Mouse (Mus musculus) heart, adult 2 months (tissue): ENCODE results near the gene Tent5b. TPM values are rescaled to one million over a fixed set of nuclear protein-coding genes. Genes with fewer than 3 reads are reported as not detected.

ENCODE experiments used
- DNase-seq, 2 experiments: peaks; one replicate each; pipeline ENCODE4 v3.0.0; 2021
- H3K27ac ChIP-seq: fragments of 200-600 bp; 2 replicates; pipeline ENCODE4 v1.8.1; 2022
- H3K27me3 ChIP-seq: fragments of 200-500 bp; 2 replicates; pipeline ENCODE4 v1.6.1; 2012; ENCODE audit warnings: mild to moderate bottlenecking, low read length, inconsistent platforms, mixed read lengths; ENCODE audit not compliant: control insufficient read depth, insufficient read depth
- H3K36me3 ChIP-seq: fragments of 200-500 bp; 2 replicates; pipeline ENCODE4 v1.6.1; 2012; ENCODE audit warnings: low read length, inconsistent platforms; ENCODE audit not compliant: control insufficient read depth, insufficient read depth
- H3K4me1 ChIP-seq: fragments of 200-500 bp; 2 replicates; pipeline ENCODE4 v1.6.1; 2011; ENCODE audit warnings: low read length; ENCODE audit not compliant: control insufficient read depth, insufficient read depth
- H3K4me3 ChIP-seq: fragments of 200-600 bp; 2 replicates; pipeline ENCODE4 v1.8.1; 2022
- H3K79me2 ChIP-seq: fragments of 200-500 bp; replicated peaks from 2 replicates; pipeline ENCODE4 v1.6.1; 2012; ENCODE audit warnings: mild to moderate bottlenecking, inconsistent platforms, low read length, moderate library complexity, mixed read lengths; ENCODE audit not compliant: control insufficient read depth, insufficient read depth
- H3K9ac ChIP-seq: fragments of 200-500 bp; 2 replicates; pipeline ENCODE4 v1.6.1; 2012; ENCODE audit warnings: low read depth, mild to moderate bottlenecking, control low read depth, inconsistent platforms, low read length, mixed read lengths
- CTCF ChIP-seq: fragments of 200-600 bp; IDR thresholded peaks from 2 replicates; pipeline ENCODE4 v1.8.1; 2022; ENCODE audit warnings: antibody characterized with exemption, mild to moderate bottlenecking, moderate library complexity
- EP300 ChIP-seq: fragments of 200-500 bp; IDR thresholded peaks from 2 replicates; pipeline ENCODE4 v1.6.1; 2011; ENCODE audit warnings: low read depth, low read length, control low read depth; ENCODE audit not compliant: insufficient read depth
- POLR2A ChIP-seq: fragments of 200-500 bp; IDR thresholded peaks from 2 replicates; pipeline ENCODE4 v1.6.1; 2011; ENCODE audit warnings: mild to moderate bottlenecking, low read depth, low read length, control low read depth; ENCODE audit not compliant: insufficient read depth
- WGBS: fragments of 180-500 bp; shearing (Covaris S2); methylation state at CpG from one replicate; pipeline ENCODE4 v1.1.7; 2018; 5-methylcytosine and 5-hydroxymethylcytosine counted together
- intact Hi-C: fragments of 180-260 bp; cut with DNase I; formaldehyde crosslinking; loops from one replicate; pipeline ENCODE4 v1.15.1; 2025
- polyA plus RNA-seq: library from polyadenylated mRNA; depleted of rRNA; stranded (reverse); fragments of >200 nt; gene quantifications from 2 replicates; pipeline ENCODE4 v1.2.3, GENCODE M21; 2012
- total RNA-seq, 2 experiments: library from RNA; stranded (reverse); gene quantifications; 2 replicates each; pipeline ENCODE4 v1.2.3; 2021

Tent5b gene
- total and polyA plus RNA-seq, 3 experiments = 1.9 to 2.3 (median 2.0) TPM

- Histone ChIP-seq H3K4me3 (peak overlapping the region; percentile 30), H3K4me1 (peaks cover 6% of the 10 kb centered on the region), H3K27ac (peak overlapping the region; percentile 53), H3K9ac (no peak overlapping the region), H3K36me3 (no peaks in the 10 kb centered on the region), H3K27me3 (no peaks in the 10 kb centered on the region), H3K79me2 (no peaks in the 10 kb centered on the region)
- TF ChIP-seq EP300 (0 out of 2 replicates have a peak, but pooled peaks have one; percentile 25), CTCF (no peak)
- peak in 1 of 2 experiments; percentile 28 for DNase-seq
- intact Hi-C loops = no loop called here
- 17% methylated on average over 6 of the region's 6 CpGs for WGBS
Measured at GRCm38 (mm10) chr4:133440377-133440795, 39.5 kb upstream of the Tent5b start.

DNA sequence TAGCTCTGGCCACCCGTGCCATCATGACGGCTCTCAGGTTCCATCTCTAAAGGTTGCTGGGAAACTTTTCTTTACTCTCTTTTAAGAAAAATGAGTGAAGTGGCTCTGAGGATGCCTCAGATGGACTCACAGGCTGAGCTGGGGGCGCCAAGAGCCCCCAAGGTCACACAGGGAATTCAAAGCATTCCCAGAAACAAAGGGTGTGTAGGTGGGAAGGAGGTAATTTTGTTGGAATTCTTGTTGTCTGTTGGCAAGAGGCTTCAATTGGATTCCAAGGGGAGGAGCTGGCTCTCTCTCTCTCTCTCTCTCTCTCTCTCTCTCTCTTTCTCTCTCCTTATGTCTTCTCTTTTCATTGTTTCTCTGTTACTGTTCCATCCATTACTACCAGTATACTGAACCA is 37.7 kb upstream of the Tent5b start:
- peaks cover 6% of the 10 kb centered on the region for H3K4me1 ChIP-seq
- TF ChIP-seq POLR2A (no peak), CTCF (no peak), EP300 (no peak)
- H3K27me3 ChIP-seq = no peaks in the 10 kb centered on the region
- no peak overlapping the region for H3K4me3 ChIP-seq
- H3K36me3 ChIP-seq = no peaks in the 10 kb centered on the region
- no peak for DNase-seq
- no peak overlapping the region for H3K9ac ChIP-seq
- H3K27ac ChIP-seq = no peak overlapping the region
- H3K79me2 ChIP-seq = no peaks in the 10 kb centered on the region
- intact Hi-C loops = no loop called here
- 63% methylated on average over 3 of the region's 3 CpGs for WGBS

DNA sequence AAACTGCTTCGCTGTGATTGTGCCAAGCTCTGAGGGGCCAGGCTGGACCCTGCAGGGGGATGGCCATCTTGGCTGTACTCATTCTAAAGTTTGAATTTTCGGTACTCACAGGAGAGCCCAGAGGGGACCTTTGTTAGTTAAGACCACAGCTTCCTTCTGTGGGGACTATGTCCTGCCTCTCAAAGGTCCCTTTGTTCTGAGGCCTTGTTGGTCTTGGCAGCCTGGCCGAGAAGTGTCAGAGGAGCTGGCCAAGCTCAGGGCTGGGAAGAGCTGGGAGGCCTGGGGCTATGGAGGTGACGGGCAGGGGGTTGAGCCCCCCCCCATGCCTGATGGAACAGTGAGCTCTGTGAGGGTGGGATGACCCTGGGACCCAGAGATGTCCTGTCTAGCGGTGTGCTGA is 36.8 kb upstream of the Tent5b start:
- Histone ChIP-seq H3K27ac (no peak overlapping the region), H3K36me3 (no peaks in the 10 kb centered on the region), H3K27me3 (no peaks in the 10 kb centered on the region), H3K9ac (no peak overlapping the region), H3K4me1 (peaks cover 6% of the 10 kb centered on the region), H3K4me3 (no peak overlapping the region), H3K79me2 (no peaks in the 10 kb centered on the region)
- 67% methylated on average over 5 of the region's 5 CpGs for WGBS
- no peak for DNase-seq
- intact Hi-C loops = no loop called here
- TF ChIP-seq CTCF = no peak
- TF ChIP-seq POLR2A = no peak
- TF ChIP-seq EP300 = no peak

- Histone ChIP-seq H3K9ac (no peak overlapping the region), H3K4me3 (no peak overlapping the region), H3K36me3 (no peaks in the 10 kb centered on the region), H3K27ac (no peak overlapping the region), H3K4me1 (peaks cover 3% of the 10 kb centered on the region), H3K79me2 (no peaks in the 10 kb centered on the region), H3K27me3 (no peaks in the 10 kb centered on the region)
- DNase-seq = no peak
- WGBS = 91% methylated on average over 5 of the region's 5 CpGs
- intact Hi-C loops = no loop called here
- TF ChIP-seq POLR2A (no peak), EP300 (no peak), CTCF (no peak)
Measured at GRCm38 (mm10) chr4:133445727-133446126, 34.2 kb upstream of the Tent5b start.

GRCm38 (mm10) chr4:133447366-133447765 is 32.6 kb upstream of the Tent5b start:
- H3K27me3 ChIP-seq = no peaks in the 10 kb centered on the region
- DNase-seq = no peak
- H3K27ac ChIP-seq = no peak overlapping the region
- peaks cover 2% of the 10 kb centered on the region for H3K4me1 ChIP-seq
- TF ChIP-seq POLR2A = no peak
- no peak for TF ChIP-seq CTCF
- TF ChIP-seq EP300 = no peak
- no peak overlapping the region for H3K4me3 ChIP-seq
- no peaks in the 10 kb centered on the region for H3K36me3 ChIP-seq
- intact Hi-C loops = no loop called here
- no peak overlapping the region for H3K9ac ChIP-seq
- H3K79me2 ChIP-seq = no peaks in the 10 kb centered on the region
- WGBS = 68% methylated on average over 5 of the region's 5 CpGs

DNA sequence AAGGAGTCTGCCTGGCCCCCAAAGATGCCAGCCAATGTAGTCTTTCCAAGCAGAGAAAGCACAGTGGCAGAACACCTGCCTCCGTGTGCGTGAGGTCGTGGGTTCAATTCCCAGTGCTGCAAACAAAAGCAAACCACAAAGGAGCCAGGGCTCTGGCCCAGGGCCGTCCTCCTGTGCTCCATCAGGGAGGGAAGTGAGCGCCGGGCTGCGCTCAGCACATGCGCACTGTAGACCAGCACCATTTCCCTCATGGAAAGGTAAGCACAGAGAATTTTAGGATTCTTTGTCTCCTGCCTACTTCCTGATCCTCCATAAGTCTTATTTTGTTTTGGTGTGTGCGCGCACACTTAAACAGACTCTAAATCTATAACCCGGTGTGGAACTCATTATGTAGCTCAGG is 32.0 kb upstream of the Tent5b start:
- no peaks in the 10 kb centered on the region for H3K79me2 ChIP-seq
- TF ChIP-seq EP300 (no peak), CTCF (no peak), POLR2A (no peak)
- no peak for DNase-seq
- H3K4me3 ChIP-seq = no peak overlapping the region
- intact Hi-C loops = loop anchor here (2.0 kb wide), 1 partner anchor 137 kb away; no protein-coding TSS in a partner anchor
- H3K9ac ChIP-seq = no peak overlapping the region
- no peaks in the 10 kb centered on the region for H3K27me3 ChIP-seq
- 87% methylated on average over 11 of the region's 11 CpGs for WGBS
- H3K4me1 ChIP-seq = peaks cover 2% of the 10 kb centered on the region
- H3K27ac ChIP-seq = no peak overlapping the region
- H3K36me3 ChIP-seq = no peaks in the 10 kb centered on the region
